Mouse (Mus musculus) heart, adult 10 weeks (tissue): ENCODE results near the gene Rpf1. TPM values are rescaled to one million over a fixed set of nuclear protein-coding genes. Genes with fewer than 3 reads are reported as not detected.

Source experiments
- polyA plus RNA-seq: library from polyadenylated mRNA; stranded (reverse); fragments of 350-450 nt; fragmentation: Illumina TruSeq; extraction: RNeasy Lipid Tissue Mini Kit (QIAGEN cat#74804); gene quantifications from one replicate; pipeline ENCODE4 v1.2.3, GENCODE M21; 2014; ENCODE audit warnings: low read depth, low replicate concordance

The Rpf1 gene
- polyA plus RNA-seq = 18.2 TPM

DNA sequence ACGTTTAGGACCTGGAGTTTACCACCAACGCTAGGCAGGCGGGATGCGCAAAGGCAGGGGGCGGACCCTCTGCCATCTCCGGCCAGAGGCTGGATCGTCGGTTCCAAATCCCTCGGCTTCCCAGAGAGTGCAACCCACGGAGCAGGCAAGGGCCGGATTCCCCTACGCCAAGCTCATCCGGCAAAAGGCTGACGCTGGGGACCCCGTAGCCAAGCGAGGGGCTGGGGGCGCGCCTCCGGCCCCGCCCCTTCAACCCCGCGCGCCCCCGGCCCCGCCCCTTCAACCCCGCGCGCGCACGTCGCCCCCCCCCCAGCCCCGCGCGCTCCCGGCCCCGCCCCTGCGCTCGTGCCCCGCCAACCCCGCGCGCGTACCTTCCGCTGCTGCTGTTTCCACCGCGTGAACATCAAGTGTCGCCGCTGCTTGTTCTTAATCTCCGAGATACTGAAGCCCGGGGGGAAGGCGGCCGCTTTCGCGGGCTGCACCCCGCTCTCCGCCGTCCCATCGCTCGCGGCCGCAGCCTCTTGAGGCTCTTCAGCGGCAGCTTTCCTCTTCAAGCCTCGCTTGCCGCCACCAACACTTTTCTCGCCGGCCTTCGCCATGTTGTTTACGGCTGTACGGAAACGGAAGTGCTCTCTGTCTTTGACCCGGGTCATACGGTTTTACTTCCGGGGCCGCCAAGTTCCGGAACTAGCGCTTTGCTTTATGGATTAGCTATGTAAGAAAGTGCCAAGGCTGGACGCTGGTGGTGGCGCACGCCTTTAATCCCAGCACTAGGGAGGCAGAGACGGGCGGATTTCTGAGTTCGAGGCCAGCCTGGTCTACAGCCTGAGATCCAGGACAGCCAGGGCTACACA, at the start of gene Rpf1:
TSS of gene Rpf1 (minus strand) at position 632 of the 854 bp plus-strand sequence.

DNA sequence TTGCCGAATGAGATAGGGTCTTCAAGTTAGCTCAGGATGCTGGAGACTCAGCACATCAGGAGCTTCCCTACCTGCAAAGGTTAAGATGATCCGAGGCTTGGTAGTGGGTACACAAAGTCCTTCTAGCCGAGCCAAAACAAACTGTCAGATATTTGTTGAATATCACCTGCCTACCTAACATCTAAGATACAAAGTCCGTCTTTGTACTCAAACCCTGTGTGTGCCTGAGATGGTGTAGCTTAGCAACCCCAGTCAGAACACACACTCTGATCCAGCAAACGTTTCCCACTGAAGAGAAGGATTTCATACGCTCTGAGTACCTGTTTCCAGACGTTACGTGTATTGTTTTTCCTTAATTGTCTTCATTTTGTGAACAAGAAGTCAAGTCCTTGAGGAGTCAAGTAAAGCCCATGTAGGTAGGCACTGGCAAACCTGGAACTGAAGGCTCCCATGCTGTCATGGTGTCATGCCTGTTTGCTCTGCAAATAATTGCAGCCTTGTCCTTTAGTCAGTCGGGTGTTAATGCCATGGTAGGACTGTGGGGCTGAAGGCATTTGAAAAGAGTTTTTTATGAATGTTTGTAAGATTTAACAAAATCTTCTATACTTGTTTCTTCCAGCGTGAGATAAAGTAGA, 49.0 kb upstream of the Rpf1 start, which contains the start of gene Uox:
TSS of gene Uox (plus strand) at position 279 of the 635 bp plus-strand sequence.

DNA sequence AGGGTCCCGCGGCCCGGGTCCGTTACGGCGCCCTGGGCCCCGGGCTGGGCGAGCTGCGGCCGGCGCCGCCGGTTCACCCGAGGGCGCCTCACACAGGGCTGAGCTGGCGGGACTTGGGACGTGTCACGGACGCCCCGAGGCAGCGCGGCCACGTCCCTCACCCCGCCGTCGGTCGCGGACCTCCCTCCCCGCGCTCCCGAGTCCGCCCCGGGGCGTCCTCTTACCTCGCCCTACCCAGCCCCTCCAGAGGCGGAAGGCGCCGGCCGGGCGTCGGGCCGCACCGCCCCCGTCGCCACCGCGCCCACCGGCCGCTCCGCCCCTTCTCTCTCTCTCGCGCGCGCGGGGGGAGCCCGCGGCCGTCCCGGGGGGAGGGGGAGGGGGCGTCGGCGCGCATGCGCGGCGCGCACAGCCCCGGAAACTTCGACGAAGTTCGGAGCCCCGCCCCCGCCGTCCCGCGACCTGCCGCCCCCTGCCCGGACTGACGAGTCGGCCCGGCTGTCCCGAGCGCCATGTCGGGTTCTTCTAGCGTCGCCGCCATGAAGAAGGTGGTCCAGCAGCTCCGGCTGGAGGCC, 21.7 kb downstream of the Rpf1 start, which contains the start of the genes Spata1 and Gng5:
TSS of gene Spata1 (minus strand) at position 323 of the 572 bp plus-strand sequence.
TSS of gene Gng5 (plus strand) at position 377 of the 572 bp plus-strand sequence.

Other genes starting within 250 kb of the Rpf1 start
- gene Ssx2ip, start 116.8 kb downstream of the Rpf1 start, polyA plus RNA-seq = 8.0 TPM
- 5.2 TPM for gene Ctbs, start 71.6 kb downstream of the Rpf1 start, polyA plus RNA-seq
- gene Spata1, start 21.7 kb downstream of the Rpf1 start, polyA plus RNA-seq = 3.0 TPM
- 368 TPM for gene Gng5, start 21.6 kb downstream of the Rpf1 start, polyA plus RNA-seq
- gene Uox, start 49.0 kb upstream of the Rpf1 start, polyA plus RNA-seq = 1.0 TPM
- gene Dnase2b, start 94.2 kb upstream of the Rpf1 start, polyA plus RNA-seq = not detected
- gene 4930503B20Rik, start 129.9 kb upstream of the Rpf1 start, polyA plus RNA-seq = not detected
- 4.7 TPM for gene Samd13, start 164.2 kb upstream of the Rpf1 start, polyA plus RNA-seq